Mouse (Mus musculus) megakaryocyte-erythroid progenitor cell, adult 5 weeks (primary cell): ENCODE results near the gene Olfr99. TPM values are rescaled to one million over a fixed set of nuclear protein-coding genes. Genes with fewer than 3 reads are reported as not detected.

ENCODE experiments used
- polyA plus RNA-seq: library from polyadenylated mRNA; stranded (reverse); fragments of >175 nt; gene quantifications from 2 replicates; pipeline ENCODE4 v1.2.3, GENCODE M21; 2012

Olfr99 gene
- not detected in 2 replicates for polyA plus RNA-seq

DNA sequence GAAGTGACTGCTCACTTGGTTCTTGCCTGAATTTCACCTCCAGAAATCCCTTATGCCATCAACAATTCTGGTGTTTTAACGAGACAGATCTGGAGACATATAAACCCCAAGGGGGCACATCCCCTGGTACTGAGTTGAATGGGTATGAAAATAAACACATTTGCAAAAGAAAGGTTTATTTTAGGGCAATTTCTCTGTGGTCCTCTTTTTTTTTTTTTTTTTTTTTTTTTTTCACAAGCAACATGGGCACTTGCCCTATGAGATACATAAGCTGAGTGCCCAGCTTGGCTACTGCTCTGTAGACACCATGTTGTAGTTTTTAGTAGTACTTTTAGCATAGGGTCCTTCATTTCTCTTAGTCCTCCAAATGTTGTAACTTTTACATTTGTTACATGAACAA is at the start of gene Olfr99:
Gene Olfr99, minus strand, starts transcription at position 101 of the 400 bp plus-strand sequence.

DNA sequence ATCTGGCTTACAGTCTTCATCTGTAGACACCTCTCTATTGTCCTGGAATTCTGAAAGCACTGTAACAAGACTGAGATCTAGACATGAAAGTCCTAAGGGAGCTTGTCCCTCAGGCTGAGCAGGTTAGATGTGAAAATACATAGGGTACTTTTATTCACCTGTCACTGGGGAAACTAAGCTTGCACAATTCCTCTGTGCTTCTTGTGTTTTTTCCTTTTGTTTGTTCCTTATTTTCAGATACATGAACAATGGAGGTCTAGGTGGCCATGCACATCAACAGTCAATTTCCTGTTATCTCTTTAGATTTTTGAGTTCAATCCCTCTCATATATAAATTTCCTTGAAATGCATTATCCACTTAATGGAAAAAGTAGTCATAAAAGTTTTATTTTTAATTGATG is 33.7 kb upstream of the Olfr99 start, which contains the start of gene Olfr102:
Gene Olfr102, minus strand, starts transcription at position 101 of the 400 bp plus-strand sequence.

DNA sequence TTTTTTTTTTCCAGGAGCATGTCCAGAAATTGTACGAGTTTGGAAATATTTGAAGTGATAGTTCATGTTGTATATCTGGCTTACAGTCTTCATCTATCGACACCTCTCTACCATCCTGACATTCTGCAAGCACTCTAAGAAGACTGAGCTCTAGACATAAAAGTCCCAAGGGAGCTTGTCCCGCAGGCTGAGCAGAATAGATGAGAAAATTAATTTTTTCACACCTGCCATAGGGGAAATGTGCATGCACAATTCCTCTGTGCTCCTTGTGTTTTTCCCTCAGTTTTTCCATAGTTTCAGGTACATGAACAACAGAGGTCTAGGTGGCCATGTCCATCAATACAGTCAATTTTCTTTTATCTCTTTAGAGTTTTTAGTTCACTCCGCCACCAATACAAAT is 21.0 kb upstream of the Olfr99 start, which contains the start of gene Olfr101:
Gene Olfr101, minus strand, starts transcription at position 101 of the 400 bp plus-strand sequence.

DNA sequence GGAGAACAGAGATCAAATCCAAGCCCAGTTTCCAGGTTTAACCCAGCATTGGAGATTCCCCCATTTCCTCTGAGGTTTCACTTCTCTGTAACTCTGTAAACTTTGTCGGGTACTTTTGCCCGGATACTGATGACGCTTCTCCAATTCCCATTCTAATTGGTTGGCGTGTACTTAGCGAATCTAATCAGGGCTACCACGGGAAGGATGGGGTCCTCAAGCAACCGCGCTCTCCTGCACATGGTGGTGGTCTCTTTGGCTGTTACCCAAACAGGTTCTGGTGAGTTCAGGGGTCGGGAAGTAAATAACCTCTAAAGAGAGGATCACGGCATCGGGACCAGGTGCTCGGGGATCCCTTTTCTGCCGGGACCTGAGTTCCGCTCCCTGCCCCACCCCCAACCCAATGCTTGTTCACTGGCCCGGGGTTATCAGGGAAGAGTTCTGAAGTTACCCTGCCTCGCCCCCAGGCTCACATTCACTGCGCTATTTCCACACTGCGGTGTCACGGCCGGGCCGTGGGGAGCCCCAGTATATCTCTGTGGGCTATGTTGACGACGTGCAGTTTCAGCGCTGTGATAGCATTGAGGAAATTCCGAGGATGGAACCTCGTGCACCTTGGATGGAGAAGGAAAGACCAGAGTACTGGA is 13.1 kb downstream of the Olfr99 start, which contains the start of gene H2-M3:
Gene H2-M3, plus strand, starts transcription at position 163 of the 644 bp plus-strand sequence.

DNA sequence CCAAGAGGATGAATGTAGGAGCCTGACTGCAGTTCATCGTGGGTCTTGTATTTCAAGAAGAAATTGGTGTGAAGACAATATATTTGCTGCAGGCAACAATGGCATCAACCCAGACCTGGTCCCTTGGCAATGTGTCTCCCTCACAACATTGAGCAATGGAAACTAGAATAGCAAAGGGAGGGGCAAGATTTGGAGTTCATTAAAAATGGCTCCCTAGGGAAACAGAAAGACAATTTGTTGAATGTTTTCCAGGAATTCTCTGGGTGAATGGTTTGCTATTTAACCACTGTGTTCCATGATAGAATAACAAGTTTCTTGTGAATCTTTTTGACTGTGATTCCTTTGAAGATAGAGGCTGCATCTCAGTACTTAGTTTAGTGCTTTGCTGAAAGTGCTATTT is 19.6 kb downstream of the Olfr99 start, which contains the start of gene Olfr98:
Gene Olfr98, minus strand, starts transcription at position 124 of the 400 bp plus-strand sequence.

DNA sequence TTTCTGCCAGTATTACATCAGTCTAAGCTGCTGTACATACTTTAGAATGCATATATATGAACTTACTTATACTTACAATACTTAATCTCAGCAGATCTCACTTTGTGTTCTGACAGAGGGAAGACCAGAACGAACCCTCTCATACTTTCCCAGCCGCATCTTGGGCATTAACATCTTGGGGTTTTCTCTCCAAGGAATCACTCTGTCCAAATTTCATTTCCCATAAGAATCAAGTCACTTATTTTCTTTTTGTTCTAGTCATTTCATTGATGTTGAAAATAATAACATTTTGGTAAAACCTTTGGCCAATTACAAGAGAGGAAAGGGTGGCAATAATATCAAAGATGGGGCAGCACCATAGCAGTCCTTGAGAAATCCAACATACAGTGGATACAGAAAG is 46.0 kb downstream of the Olfr99 start, which contains the start of gene Olfr97:
Gene Olfr97, minus strand, starts transcription at position 101 of the 400 bp plus-strand sequence.

Other genes starting within 250 kb of the Olfr99 start
- 35.7 and 37.7 TPM in 2 replicates for gene Gabbr1, start 237.5 kb downstream of the Olfr99 start, polyA plus RNA-seq
- not detected in 2 replicates for gene Olfr90, start 195.0 kb downstream of the Olfr99 start, polyA plus RNA-seq
- not detected in 2 replicates for gene Olfr91, start 185.2 kb downstream of the Olfr99 start, polyA plus RNA-seq
- gene Olfr92, start 163.4 kb downstream of the Olfr99 start, polyA plus RNA-seq: not detected in 2 replicates
- gene Olfr93, start 122.0 kb downstream of the Olfr99 start, polyA plus RNA-seq: not detected in 2 replicates
- gene Ubd, start 89.6 kb downstream of the Olfr99 start, polyA plus RNA-seq: not detected in 2 replicates
- not detected in 2 replicates for gene Olfr94, start 82.5 kb downstream of the Olfr99 start, polyA plus RNA-seq
- 0.02 TPM in 1 of 2 replicates, not detected in the other for gene Olfr95, start 70.3 kb downstream of the Olfr99 start, polyA plus RNA-seq
- gene Olfr96, start 63.3 kb downstream of the Olfr99 start, polyA plus RNA-seq: not detected in 2 replicates
- not detected in 2 replicates for gene Olfr97, start 46.1 kb downstream of the Olfr99 start, polyA plus RNA-seq
- not detected in 2 replicates for gene Olfr98, start 19.7 kb downstream of the Olfr99 start, polyA plus RNA-seq
- 1.8 and 2.2 TPM in 2 replicates for gene H2-M3, start 13.2 kb downstream of the Olfr99 start, polyA plus RNA-seq
- not detected in 2 replicates for gene Olfr101, start 20.9 kb upstream of the Olfr99 start, polyA plus RNA-seq
- not detected in 2 replicates for gene Olfr102, start 33.6 kb upstream of the Olfr99 start, polyA plus RNA-seq
- gene Olfr103, start 56.2 kb upstream of the Olfr99 start, polyA plus RNA-seq: not detected in 2 replicates
- gene Olfr104-ps, start 76.1 kb upstream of the Olfr99 start, polyA plus RNA-seq: not detected in 2 replicates
- gene Olfr105-ps, start 95.6 kb upstream of the Olfr99 start, polyA plus RNA-seq: 0.03 TPM in 1 of 2 replicates, not detected in the other
- gene Olfr106-ps, start 106.9 kb upstream of the Olfr99 start, polyA plus RNA-seq: not detected in 2 replicates
- not detected in 2 replicates for gene Olfr107, start 115.8 kb upstream of the Olfr99 start, polyA plus RNA-seq
- not detected in 2 replicates for gene Olfr108, start 162.0 kb upstream of the Olfr99 start, polyA plus RNA-seq
- not detected in 2 replicates for gene Olfr109, start 175.5 kb upstream of the Olfr99 start, polyA plus RNA-seq
- not detected in 2 replicates for gene H2-M2, start 200.1 kb upstream of the Olfr99 start, polyA plus RNA-seq
- gene Olfr110, start 209.0 kb upstream of the Olfr99 start, polyA plus RNA-seq: not detected in 2 replicates
- not detected in 2 replicates for gene Olfr111, start 224.6 kb upstream of the Olfr99 start, polyA plus RNA-seq